Mouse (Mus musculus): ENCODE results near the gene Jph4. TPM values are rescaled to one million over a fixed set of nuclear protein-coding genes. Genes with fewer than 3 reads are reported as not detected.

The Jph4 gene
- total RNA-seq, 2 experiments from 2014 or later, result 300 to 347 TPM

- peak; percentile 93 for TF ChIP-seq CTCF (IDR thresholded peaks at IDR 0.05)
- intact Hi-C loops (cut with DNase I), result loop anchor here (5.0 kb wide), 4 partner anchors 64 to 309 kb away; no protein-coding TSS in a partner anchor
- peak; percentile 58 to 80 for DNase-seq (ENCODE audit: extremely low spot score in 1 of 2, low spot score in 2 of 2)
- Histone ChIP-seq H3K27ac (no peak overlapping the region), H3K4me3 (no peak overlapping the region)
These were observed 31.7 kb upstream of the Jph4 start for GRCm38 (mm10) chr14:55148363-55148915.

GRCm38 (mm10) chr14:55146829-55147401 is 30.2 kb upstream of the Jph4 start:
- H3K27ac ChIP-seq, result no peak overlapping the region
- no peak for TF ChIP-seq CTCF (IDR thresholded peaks at IDR 0.05)
- no peak overlapping the region for H3K4me3 ChIP-seq
- DNase-seq (ENCODE audit: extremely low spot score in 1 of 2, low spot score in 2 of 2), result no peak
- intact Hi-C loops (cut with DNase I), result loop anchor here (5.0 kb wide), 4 partner anchors 65 to 310 kb away; no protein-coding TSS in a partner anchor

- Histone ChIP-seq H3K27ac (no peak overlapping the region), H3K4me3 (no peak overlapping the region)
- intact Hi-C loops (cut with DNase I), result loop anchor here (5.0 kb wide), 4 partner anchors 66 to 311 kb away; no protein-coding TSS in a partner anchor
- DNase-seq (ENCODE audit: extremely low spot score in 1 of 2, low spot score in 2 of 2), result no peak
- no peak for TF ChIP-seq CTCF (IDR thresholded peaks at IDR 0.05)
These were observed 29.6 kb upstream of the Jph4 start for GRCm38 (mm10) chr14:55146324-55146723.

GRCm38 (mm10) chr14:55139313-55139712 is 22.6 kb upstream of the Jph4 start:
- no peak for TF ChIP-seq CTCF (IDR thresholded peaks at IDR 0.05)
- intact Hi-C loops (cut with DNase I), result no loop called here
- Histone ChIP-seq H3K27ac (no peak overlapping the region), H3K4me3 (no peak overlapping the region)
- no peak for DNase-seq (ENCODE audit: extremely low spot score in 1 of 2, low spot score in 2 of 2)

GRCm38 (mm10) chr14:55135676-55136075 is 18.9 kb upstream of the Jph4 start:
- intact Hi-C loops (cut with DNase I), result no loop called here
- DNase-seq (ENCODE audit: extremely low spot score in 1 of 2, low spot score in 2 of 2), result no peak
- H3K27ac ChIP-seq, result no peak overlapping the region
- no peak overlapping the region for H3K4me3 ChIP-seq
- TF ChIP-seq CTCF (IDR thresholded peaks at IDR 0.05), result no peak

GRCm38 (mm10) chr14:55126521-55126920 is 9.8 kb upstream of the Jph4 start:
- Histone ChIP-seq H3K4me3 (no peak overlapping the region), H3K27ac (peak overlapping the region; percentile 65; the same call in 1 of the 2 replicates)
- DNase-seq (ENCODE audit: extremely low spot score in 1 of 2, low spot score in 2 of 2), result no peak
- TF ChIP-seq CTCF (IDR thresholded peaks at IDR 0.05), result no peak
- intact Hi-C loops (cut with DNase I), result no loop called here

- intact Hi-C loops (cut with DNase I), result no loop called here
- DNase-seq (ENCODE audit: extremely low spot score in 1 of 2, low spot score in 2 of 2), result no peak
- H3K27ac ChIP-seq, result no peak overlapping the region
- no peak for TF ChIP-seq CTCF (IDR thresholded peaks at IDR 0.05)
- H3K4me3 ChIP-seq, result no peak overlapping the region
These were observed 9.0 kb upstream of the Jph4 start for GRCm38 (mm10) chr14:55125711-55126110.

GRCm38 (mm10) chr14:55122359-55122758 is 5.6 kb upstream of the Jph4 start:
- Histone ChIP-seq H3K27ac (peak overlapping the region; percentile 36; the same call in 1 of the 2 replicates), H3K4me3 (no peak overlapping the region)
- no peak for DNase-seq (ENCODE audit: extremely low spot score in 1 of 2, low spot score in 2 of 2)
- intact Hi-C loops (cut with DNase I), result no loop called here
- no peak for TF ChIP-seq CTCF (IDR thresholded peaks at IDR 0.05)

GRCm38 (mm10) chr14:55121947-55122346 is 5.2 kb upstream of the Jph4 start:
- DNase-seq (ENCODE audit: extremely low spot score in 1 of 2, low spot score in 2 of 2), result peak; percentile 40 to 58
- peak; percentile 54 for TF ChIP-seq CTCF (IDR thresholded peaks at IDR 0.05)
- H3K27ac ChIP-seq, result peak overlapping the region; percentile 36; the same call in 1 of the 2 replicates
- intact Hi-C loops (cut with DNase I), result no loop called here
- H3K4me3 ChIP-seq, result no peak overlapping the region

- DNase-seq (ENCODE audit: extremely low spot score in 1 of 2, low spot score in 2 of 2), result no peak
- intact Hi-C loops (cut with DNase I), result no loop called here
- Histone ChIP-seq H3K4me3 (no peak overlapping the region), H3K27ac (peak overlapping the region; percentile 78)
- TF ChIP-seq CTCF (IDR thresholded peaks at IDR 0.05), result peak; percentile 56
These were observed 2.8 kb upstream of the Jph4 start for GRCm38 (mm10) chr14:55119421-55120134.

GRCm38 (mm10) chr14:55118852-55119251 is 2.1 kb upstream of the Jph4 start:
- TF ChIP-seq CTCF (IDR thresholded peaks at IDR 0.05), result no peak
- H3K4me3 ChIP-seq, result no peak overlapping the region
- peak in 1 of 2 experiments; percentile 32 for DNase-seq (ENCODE audit: extremely low spot score in 1 of 2, low spot score in 2 of 2)
- intact Hi-C loops (cut with DNase I), result no loop called here
- peak overlapping the region; percentile 78 for H3K27ac ChIP-seq

- peak in 1 of 2 experiments; percentile 35 for DNase-seq (ENCODE audit: extremely low spot score in 1 of 2, low spot score in 2 of 2)
These were observed 889 bp downstream of the Jph4 start for GRCm38 (mm10) chr14:55115846-55116245.

More at GRCm38 (mm10) chr14:55115846-55116245, 889 bp downstream of the Jph4 start:
- peak overlapping the region; percentile 89 for H3K4me3 ChIP-seq
- intact Hi-C loops (cut with DNase I), result loop anchor here (2.0 kb wide), 1 partner anchor 45 kb away; no protein-coding TSS in a partner anchor
- peak overlapping the region; percentile 97 for H3K27ac ChIP-seq
- TF ChIP-seq CTCF (IDR thresholded peaks at IDR 0.05), result no peak
